Mouse (Mus musculus) heart, adult 9 months (tissue): ENCODE measurements around the gene Cdh5.

ENCODE experiments used
- DNase-seq, 2 experiments: peaks; one replicate each; pipeline ENCODE4 v3.0.0; 2022; ENCODE audit warnings: low spot score in 2 of 2

Cdh5 gene

GRCm38 (mm10) chr8:104188459-104188858 is 87.0 kb downstream of the Cdh5 start:
- no peak for DNase-seq

DNA sequence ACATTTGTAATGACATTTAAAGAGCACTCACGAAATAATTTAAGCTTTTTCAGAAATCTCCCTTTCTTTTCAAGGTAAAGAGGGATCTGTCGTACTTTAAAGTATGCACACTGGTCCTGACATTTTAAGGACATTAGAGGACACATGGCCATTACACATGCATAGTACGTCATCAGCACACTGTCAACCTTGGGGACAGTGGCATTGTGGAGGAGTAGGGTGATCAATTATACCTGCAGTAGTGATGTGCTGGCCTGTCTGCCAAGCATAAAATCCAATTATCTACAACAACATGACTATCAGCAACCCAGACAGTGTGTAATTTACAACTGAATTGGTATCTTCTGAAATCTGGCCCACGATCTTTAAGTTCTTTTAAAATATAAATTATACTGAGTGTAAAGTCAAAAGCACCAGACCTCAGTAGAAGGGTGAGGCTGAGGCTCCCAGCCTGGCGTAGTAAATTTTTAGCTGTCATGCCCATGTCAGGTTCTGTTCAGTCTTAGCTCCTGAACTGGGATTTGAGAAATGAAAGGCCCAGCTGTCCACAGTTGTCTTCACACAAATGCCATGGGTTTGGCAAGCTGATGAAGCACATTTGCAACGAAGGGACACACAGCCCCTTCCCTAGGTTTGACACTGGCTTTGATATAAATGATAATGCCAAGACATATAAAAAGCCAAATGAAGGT is 89.5 kb downstream of the Cdh5 start:
- no peak for DNase-seq

DNA sequence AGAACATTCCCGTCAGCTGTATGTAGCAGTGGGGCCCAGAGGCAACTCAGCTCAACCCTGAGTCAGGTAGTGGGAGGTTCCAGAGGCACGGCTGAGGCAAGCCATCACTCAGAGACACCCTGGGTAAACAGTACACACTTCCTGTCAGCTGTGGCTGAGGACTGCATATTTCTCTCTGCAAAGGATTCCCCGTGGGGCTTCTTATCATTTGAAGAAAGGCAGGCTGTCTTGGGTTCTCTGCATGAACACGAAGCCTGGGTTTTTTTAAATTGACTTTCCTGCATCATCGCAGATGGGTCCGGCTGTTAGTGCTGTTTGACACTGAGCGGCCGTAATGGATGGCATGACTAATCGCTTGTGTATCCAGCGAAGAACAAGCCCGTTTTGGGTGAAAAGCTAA is 90.1 kb downstream of the Cdh5 start:
- DNase-seq = peak; percentile 67 to 84
